Mouse (Mus musculus): ENCODE measurements around the gene Gm11541. TPM values are rescaled to one million over a fixed set of nuclear protein-coding genes. Genes with fewer than 3 reads are reported as not detected.

Gene Gm11541
- 0.07 TPM in 1 of 2 replicates, not detected in the other for polyA plus RNA-seq (2015; fragmentation: Nextera tagmentation; extraction: Ambion mirVana)

DNA sequence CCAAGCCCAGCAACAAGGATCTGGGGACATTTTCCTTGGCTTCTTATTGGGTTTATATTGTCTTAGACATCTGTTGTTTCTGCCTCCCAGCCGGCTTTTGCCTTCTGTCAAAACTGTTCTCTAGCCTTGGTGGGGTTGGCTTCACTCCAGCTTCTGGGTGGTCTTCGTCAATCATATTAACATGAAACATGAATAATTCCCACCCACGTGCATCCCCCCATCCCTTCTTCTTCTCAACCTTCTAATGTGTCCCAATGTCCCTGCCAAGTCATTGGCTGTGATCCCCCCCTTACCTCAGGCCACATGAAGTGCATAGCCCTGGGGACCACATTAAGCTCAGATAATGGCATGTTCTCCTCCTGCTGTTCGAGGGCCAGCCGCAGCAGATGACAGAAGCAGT lies at the start of gene Gm11541:
Gene Gm11541, minus strand, starts transcription at position 28 of the 400 bp plus-strand sequence.
- no peak within 1 kb of the TSS for H3K27ac ChIP-seq (ENCODE audit: low read depth, low read length)
- TF ChIP-seq CTCF (IDR thresholded peaks at IDR 0.05; ENCODE audit: low read depth): no peak

DNA sequence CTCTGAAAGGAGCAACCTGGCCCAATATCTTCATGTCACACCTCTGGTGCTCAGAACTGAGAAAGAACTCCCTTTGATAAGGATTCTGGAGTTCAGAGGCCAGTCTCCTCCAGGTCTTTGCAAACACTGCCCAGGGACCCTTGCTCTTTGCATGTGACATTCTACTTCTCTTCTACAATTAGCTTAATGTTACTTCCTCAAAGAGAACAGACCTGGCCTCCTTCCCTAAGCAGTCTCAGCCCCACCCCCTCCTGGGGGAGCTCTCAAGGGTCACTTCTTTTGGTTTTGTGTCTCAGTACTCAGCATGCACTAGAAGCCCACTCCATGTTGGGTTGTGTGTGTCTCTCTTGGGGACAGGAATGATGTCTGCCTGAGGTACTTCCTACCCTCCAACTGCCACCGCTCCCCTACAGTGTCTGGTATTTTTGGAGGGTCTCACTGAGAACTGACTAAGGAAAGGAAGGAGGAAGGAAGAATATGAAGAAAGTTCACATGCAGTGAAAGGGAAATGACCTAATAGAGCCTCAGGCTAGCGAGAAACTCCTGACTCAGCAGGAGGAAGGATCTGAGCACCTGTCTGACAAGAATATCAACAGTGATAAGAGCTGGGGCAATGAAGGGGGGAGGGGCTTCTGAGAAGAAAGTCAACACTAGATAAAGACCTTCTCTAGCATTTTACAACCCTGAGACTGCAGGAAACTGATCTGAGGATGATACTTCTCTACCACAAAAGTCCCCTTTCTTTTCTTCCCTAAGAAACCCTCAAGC lies 48.8 kb upstream of the Gm11541 start:
- H3K4me2 ChIP-seq (replicated peaks; ENCODE audit: low read depth): peak overlapping the region; percentile 17; the same call in 1 of the 2 replicates
- 0 out of 2 replicates have a peak, but pooled peaks cover 4% of the 10 kb centered on the region for H3K4me1 ChIP-seq (replicated peaks; ENCODE audit: control insufficient read depth, insufficient read depth, low read length)
- H3K27ac ChIP-seq (ENCODE audit: low read depth, low read length): peak overlapping the region; percentile 70
- H3K27me3 ChIP-seq (replicated peaks; ENCODE audit: control insufficient read depth, insufficient read depth, low read length): no peaks in the 10 kb centered on the region
- WGBS: 11% methylated on average over 2 of the region's 2 CpGs
- no peak for TF ChIP-seq CTCF (IDR thresholded peaks at IDR 0.05; ENCODE audit: low read depth)
- H3K9ac ChIP-seq (ENCODE audit: low read depth, low read length): no peak overlapping the region
- no peaks in the 10 kb centered on the region for H3K9me3 ChIP-seq (ENCODE audit: control insufficient read depth)
- ATAC-seq: peak; percentile 89
- H3K36me3 ChIP-seq (ENCODE audit: control insufficient read depth, insufficient read depth): peaks cover 13% of the 10 kb centered on the region; the same call in 1 of the 2 replicates
- H3K4me3 ChIP-seq (ENCODE audit: low read depth, low read length): no peak overlapping the region

More for the DNA sequence above, at the start of gene Gm11541:
- H3K36me3 ChIP-seq (ENCODE audit: control insufficient read depth, insufficient read depth): no peaks in the 10 kb centered on the region
- H3K27me3 ChIP-seq (replicated peaks; ENCODE audit: control insufficient read depth, insufficient read depth, low read length): 0 out of 2 replicates have a peak, but pooled peaks cover 6% of the 10 kb centered on the region
- ATAC-seq: no peak
- H3K9ac ChIP-seq (ENCODE audit: low read depth, low read length): no peak within 1 kb of the TSS
- no peak within 1 kb of the TSS for H3K4me2 ChIP-seq (replicated peaks; ENCODE audit: low read depth)
- no peak within 1 kb of the TSS for H3K4me3 ChIP-seq (ENCODE audit: low read depth, low read length)
- H3K4me1 ChIP-seq (replicated peaks; ENCODE audit: control insufficient read depth, insufficient read depth, low read length): no peaks in the 10 kb centered on the region
- no peaks in the 10 kb centered on the region for H3K9me3 ChIP-seq (ENCODE audit: control insufficient read depth)
- 60% methylated on average over 5 of the region's 5 CpGs for WGBS

DNA sequence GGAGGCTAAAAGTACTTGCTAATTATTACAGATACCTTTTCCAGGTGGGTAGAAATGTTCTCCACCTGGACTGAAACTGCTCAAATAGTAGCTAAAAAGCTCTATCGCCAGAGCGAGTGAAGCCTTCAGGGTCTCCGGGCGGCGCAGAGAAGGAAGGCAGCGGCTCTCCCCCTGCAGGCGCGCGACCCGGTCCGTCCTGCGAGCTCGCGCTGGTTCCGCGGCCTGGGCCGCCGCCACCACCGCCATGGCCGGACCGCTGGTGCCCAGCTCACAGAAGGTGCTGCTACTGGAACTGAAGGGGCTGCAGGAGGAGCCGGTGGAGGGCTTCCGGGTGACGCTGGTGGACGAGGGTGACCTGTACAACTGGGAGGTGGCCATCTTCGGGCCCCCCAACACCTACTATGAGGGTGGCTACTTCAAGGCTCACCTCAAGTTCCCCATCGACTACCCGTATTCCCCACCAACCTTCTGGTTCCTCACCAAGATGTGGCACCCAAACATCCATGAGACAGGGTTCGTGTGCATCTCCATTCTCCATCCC lies 37.5 kb upstream of the Gm11541 start, which contains the start of gene Cdc34b:
Gene Cdc34b, plus strand, starts transcription at position 51 of the 541 bp plus-strand sequence.
- Histone ChIP-seq H3K9me3 (ENCODE audit: control insufficient read depth) (no peaks in the 10 kb centered on the region), H3K27ac (ENCODE audit: low read depth, low read length) (no peak within 1 kb of the TSS), H3K9ac (ENCODE audit: low read depth, low read length) (no peak within 1 kb of the TSS), H3K4me3 (ENCODE audit: low read depth, low read length) (no peak within 1 kb of the TSS), H3K27me3 (replicated peaks; ENCODE audit: control insufficient read depth, insufficient read depth, low read length) (no peaks in the 10 kb centered on the region), H3K4me1 (replicated peaks; ENCODE audit: control insufficient read depth, insufficient read depth, low read length) (no peaks in the 10 kb centered on the region), H3K36me3 (ENCODE audit: control insufficient read depth, insufficient read depth) (no peaks in the 10 kb centered on the region), H3K4me2 (replicated peaks; ENCODE audit: low read depth) (no peak within 1 kb of the TSS)
- ATAC-seq: no peak
- TF ChIP-seq CTCF (IDR thresholded peaks at IDR 0.05; ENCODE audit: low read depth): no peak
- 81% methylated on average over 27 of the region's 29 CpGs for WGBS

DNA sequence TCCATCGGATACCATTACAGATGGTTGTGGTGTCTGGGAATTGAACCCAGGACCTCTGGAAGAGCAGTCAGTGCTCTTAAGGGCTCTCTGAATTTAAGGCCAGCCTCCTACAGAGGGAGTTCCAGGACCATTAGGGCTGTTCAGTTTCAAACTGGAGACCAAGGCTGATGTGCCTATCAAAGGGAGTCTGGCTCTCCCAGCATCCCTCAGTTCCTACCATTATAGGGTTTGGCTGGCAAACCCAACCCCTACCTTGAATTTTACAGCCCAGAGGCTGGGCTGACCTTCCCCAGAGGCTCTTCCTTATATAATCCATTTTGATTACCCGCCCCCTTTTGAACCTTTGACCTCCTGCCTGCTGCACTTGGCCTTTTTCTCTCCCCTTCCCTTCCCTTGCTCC lies 31.4 kb upstream of the Gm11541 start:
- ATAC-seq: no peak
- H3K4me2 ChIP-seq (replicated peaks; ENCODE audit: low read depth): no peak overlapping the region
- 58% methylated on average over 2 of the region's 2 CpGs for WGBS
- H3K27ac ChIP-seq (ENCODE audit: low read depth, low read length): no peak overlapping the region
- no peaks in the 10 kb centered on the region for H3K27me3 ChIP-seq (replicated peaks; ENCODE audit: control insufficient read depth, insufficient read depth, low read length)
- H3K36me3 ChIP-seq (ENCODE audit: control insufficient read depth, insufficient read depth): no peaks in the 10 kb centered on the region
- H3K4me1 ChIP-seq (replicated peaks; ENCODE audit: control insufficient read depth, insufficient read depth, low read length): no peaks in the 10 kb centered on the region
- H3K4me3 ChIP-seq (ENCODE audit: low read depth, low read length): no peak overlapping the region
- TF ChIP-seq CTCF (IDR thresholded peaks at IDR 0.05; ENCODE audit: low read depth): no peak
- no peaks in the 10 kb centered on the region for H3K9me3 ChIP-seq (ENCODE audit: control insufficient read depth)
- no peak overlapping the region for H3K9ac ChIP-seq (ENCODE audit: low read depth, low read length)

DNA sequence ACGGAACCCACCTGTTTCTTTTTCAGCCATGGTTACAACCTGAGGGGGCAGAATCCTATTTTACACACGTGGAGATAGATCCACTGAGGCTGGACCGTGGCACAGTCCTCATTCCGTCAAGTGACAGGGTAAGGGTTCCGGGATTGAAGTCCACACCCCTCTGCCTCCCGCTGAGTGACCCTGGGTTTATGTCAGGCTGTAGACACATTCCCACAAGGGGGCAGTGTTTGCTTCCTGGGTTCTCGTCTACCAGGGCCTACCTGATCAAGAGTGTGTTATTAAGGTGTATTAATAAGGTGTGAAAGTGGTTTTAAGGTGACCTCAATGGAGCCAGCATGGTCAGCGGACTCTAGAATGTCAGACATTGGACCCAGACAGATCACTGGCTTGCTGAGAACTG lies 28.5 kb upstream of the Gm11541 start:
- H3K27ac ChIP-seq (ENCODE audit: low read depth, low read length): no peak overlapping the region
- H3K9me3 ChIP-seq (ENCODE audit: control insufficient read depth): no peaks in the 10 kb centered on the region
- 26% methylated on average over 8 of the region's 8 CpGs for WGBS
- H3K36me3 ChIP-seq (ENCODE audit: control insufficient read depth, insufficient read depth): no peaks in the 10 kb centered on the region
- H3K27me3 ChIP-seq (replicated peaks; ENCODE audit: control insufficient read depth, insufficient read depth, low read length): no peaks in the 10 kb centered on the region
- H3K4me3 ChIP-seq (ENCODE audit: low read depth, low read length): no peak overlapping the region
- H3K4me2 ChIP-seq (replicated peaks; ENCODE audit: low read depth): peak overlapping the region; percentile 18; the same call in 1 of the 2 replicates
- ATAC-seq: peak; percentile 85
- peak; percentile 85 for TF ChIP-seq CTCF (IDR thresholded peaks at IDR 0.05; ENCODE audit: low read depth)
- H3K9ac ChIP-seq (ENCODE audit: low read depth, low read length): no peak overlapping the region
- H3K4me1 ChIP-seq (replicated peaks; ENCODE audit: control insufficient read depth, insufficient read depth, low read length): no peaks in the 10 kb centered on the region

DNA sequence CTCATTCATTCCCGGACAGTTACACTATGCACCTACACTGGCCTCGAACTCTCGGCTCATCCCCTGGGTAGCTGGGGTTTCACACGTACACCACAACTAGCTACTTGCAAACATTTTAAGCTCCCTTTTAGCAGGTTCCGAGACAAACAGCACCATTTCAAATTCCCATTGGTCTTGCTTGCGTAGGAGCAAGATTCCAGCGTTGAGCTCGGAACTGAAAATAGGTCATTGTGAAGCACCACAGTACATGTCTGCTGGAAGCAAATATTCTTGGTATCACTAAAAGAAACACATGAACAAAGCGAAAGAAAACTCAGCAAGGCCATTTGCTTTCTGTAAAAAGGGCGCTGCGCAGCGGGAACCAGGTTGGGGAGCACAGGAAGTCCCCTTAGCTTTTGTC lies 26.9 kb upstream of the Gm11541 start:
- Histone ChIP-seq H3K27me3 (replicated peaks; ENCODE audit: control insufficient read depth, insufficient read depth, low read length) (no peaks in the 10 kb centered on the region), H3K9me3 (ENCODE audit: control insufficient read depth) (no peaks in the 10 kb centered on the region), H3K4me3 (ENCODE audit: low read depth, low read length) (no peak overlapping the region), H3K4me2 (replicated peaks; ENCODE audit: low read depth) (no peak overlapping the region), H3K9ac (ENCODE audit: low read depth, low read length) (no peak overlapping the region), H3K27ac (ENCODE audit: low read depth, low read length) (no peak overlapping the region), H3K4me1 (replicated peaks; ENCODE audit: control insufficient read depth, insufficient read depth, low read length) (no peaks in the 10 kb centered on the region), H3K36me3 (ENCODE audit: control insufficient read depth, insufficient read depth) (no peaks in the 10 kb centered on the region)
- no peak for ATAC-seq
- no peak for TF ChIP-seq CTCF (IDR thresholded peaks at IDR 0.05; ENCODE audit: low read depth)
- WGBS: 90% methylated on average over 12 of the region's 12 CpGs

Data from intestine, postnatal 0 days (tissue).